Mouse (Mus musculus) B cell, adult 2 months (primary cell): ENCODE data around the gene Ppp1ca.
A peak's percentile ranks its signal among the peaks of the same experiment; 100 is the strongest.

Experiments used
- DNase-seq, 2 experiments: peaks; one replicate each; pipeline ENCODE4 v3.0.0; 2022

The Ppp1ca gene

GRCm38 (mm10) chr19:4191528-4192250 lies at the start of gene Ppp1ca:
Gene Ppp1ca, plus strand, starts transcription at chr19:4192065.
- DNase-seq: peak; percentile 97

GRCm38 (mm10) chr19:4142416-4143173 lies 49.3 kb upstream of the Ppp1ca start:
- no peak for DNase-seq

- DNase-seq: peak; percentile 35 to 37
Observed at GRCm38 (mm10) chr19:4143759-4144268, 48.1 kb upstream of the Ppp1ca start, which contains the start of gene Cabp4. Gene Cabp4, minus strand, starts transcription at chr19:4144033.

GRCm38 (mm10) chr19:4144550-4145498 lies 47.0 kb upstream of the Ppp1ca start:
- DNase-seq: peak; percentile 66 to 70

- no peak for DNase-seq
Observed at GRCm38 (mm10) chr19:4145936-4146335, 45.9 kb upstream of the Ppp1ca start.

- DNase-seq: no peak
Observed at GRCm38 (mm10) chr19:4146366-4147021, 45.4 kb upstream of the Ppp1ca start.

GRCm38 (mm10) chr19:4147022-4147405 lies 44.9 kb upstream of the Ppp1ca start:
- DNase-seq: no peak

DNA sequence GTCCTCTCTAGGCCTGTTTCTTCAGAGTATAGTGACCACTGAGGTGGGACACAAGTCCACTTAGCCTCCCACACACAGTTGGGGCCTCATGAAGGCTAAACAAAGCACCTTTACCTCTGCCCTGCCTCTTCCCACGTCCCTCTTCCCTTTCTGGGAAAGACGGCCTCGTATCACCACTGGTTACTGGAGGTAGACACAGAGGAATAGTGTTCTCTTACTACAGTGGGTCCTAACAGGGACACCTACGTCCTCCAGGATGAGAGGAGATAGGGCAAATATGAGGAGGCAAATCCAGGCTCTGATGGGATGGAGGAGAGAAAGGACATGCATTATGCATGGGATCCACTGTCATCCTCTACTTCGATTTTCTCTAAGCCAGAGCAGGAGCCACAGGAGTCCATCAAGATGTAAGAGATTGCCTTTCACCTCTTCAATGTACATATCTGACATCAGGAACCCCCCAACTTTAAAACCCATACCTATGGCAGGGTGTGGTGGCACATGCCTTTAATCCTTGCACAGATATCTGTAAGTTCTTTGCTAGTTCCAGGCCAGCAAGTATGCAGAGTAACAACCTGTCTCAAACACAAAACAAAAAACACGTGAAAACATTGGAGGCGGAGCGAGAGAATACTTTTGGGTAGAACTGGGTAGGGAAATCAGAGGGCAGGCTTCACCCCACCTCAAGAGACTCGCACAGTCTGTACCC lies 43.9 kb upstream of the Ppp1ca start:
- DNase-seq: no peak

DNA sequence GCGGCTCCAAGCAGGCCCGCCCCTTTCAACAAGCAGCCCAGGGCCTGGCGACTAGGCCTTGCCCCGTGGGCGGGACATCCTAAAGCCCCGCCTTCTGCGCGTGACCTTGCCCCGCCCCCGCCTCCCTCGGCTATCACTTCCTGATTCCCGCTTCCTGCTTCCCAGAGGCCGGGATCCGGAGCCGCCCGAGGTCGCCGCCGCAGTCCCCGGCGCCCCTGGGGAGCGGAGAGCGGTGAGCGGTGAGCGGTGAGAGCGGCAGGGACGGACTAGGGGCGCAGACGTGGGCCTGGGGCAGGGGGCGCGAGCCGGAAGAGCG lies 43.4 kb upstream of the Ppp1ca start, which contains the start of gene Coro1b:
Coro1b (plus strand) TSS at position 129 of the 316 bp plus-strand sequence.
- peak; percentile 92 to 93 for DNase-seq

DNA sequence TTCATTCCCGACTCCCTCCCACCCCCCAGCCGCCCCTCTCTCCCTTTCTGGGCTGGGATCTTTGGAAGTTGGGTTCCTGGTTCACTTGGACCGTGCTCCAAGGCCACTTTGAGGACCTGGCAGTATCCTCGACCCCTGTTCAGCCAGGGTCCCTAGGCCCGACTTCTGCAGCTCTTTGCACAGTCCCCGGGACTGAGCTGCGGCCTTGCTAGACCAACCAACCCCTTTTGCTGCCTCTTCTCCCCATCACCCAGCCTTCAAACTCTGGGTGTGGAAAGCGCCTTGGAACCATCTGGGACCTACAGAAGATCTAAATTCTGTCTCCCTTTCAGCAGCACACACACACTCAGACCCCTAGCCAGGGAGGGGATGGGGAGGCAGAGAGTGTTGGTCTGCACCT lies 43.0 kb upstream of the Ppp1ca start:
- peak; percentile 38 to 39 for DNase-seq

GRCm38 (mm10) chr19:4149283-4149682 lies 42.6 kb upstream of the Ppp1ca start:
- DNase-seq: no peak

DNA sequence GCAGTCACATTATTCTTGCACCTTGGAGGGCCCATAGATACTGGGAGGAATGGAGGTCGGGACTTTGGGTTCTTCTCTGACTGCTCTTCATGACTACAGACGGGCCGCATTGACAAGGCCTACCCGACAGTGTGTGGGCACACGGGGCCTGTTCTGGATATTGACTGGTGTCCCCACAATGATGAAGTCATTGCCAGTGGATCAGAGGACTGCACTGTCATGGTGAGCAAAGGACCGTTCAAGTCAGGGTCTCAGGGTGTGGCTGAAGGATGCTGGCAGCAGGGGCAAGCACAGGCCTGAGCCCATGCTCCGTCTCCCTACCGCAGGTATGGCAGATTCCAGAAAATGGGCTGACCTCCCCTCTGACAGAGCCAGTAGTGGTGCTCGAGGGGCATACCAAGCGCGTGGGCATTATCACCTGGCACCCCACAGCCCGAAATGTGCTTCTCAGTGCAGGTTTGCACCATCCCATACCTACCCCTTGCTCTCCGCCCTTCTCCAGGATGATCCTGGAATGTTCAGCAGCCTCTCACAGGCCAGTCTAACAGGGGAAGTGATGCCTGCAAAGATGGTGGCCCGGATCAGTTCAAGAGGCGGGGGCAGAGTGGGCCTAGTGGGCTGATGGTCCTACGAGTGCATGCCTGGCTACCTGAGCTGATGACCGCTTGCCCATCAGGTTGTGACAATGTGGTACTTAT lies 42.0 kb upstream of the Ppp1ca start:
- no peak for DNase-seq

DNA sequence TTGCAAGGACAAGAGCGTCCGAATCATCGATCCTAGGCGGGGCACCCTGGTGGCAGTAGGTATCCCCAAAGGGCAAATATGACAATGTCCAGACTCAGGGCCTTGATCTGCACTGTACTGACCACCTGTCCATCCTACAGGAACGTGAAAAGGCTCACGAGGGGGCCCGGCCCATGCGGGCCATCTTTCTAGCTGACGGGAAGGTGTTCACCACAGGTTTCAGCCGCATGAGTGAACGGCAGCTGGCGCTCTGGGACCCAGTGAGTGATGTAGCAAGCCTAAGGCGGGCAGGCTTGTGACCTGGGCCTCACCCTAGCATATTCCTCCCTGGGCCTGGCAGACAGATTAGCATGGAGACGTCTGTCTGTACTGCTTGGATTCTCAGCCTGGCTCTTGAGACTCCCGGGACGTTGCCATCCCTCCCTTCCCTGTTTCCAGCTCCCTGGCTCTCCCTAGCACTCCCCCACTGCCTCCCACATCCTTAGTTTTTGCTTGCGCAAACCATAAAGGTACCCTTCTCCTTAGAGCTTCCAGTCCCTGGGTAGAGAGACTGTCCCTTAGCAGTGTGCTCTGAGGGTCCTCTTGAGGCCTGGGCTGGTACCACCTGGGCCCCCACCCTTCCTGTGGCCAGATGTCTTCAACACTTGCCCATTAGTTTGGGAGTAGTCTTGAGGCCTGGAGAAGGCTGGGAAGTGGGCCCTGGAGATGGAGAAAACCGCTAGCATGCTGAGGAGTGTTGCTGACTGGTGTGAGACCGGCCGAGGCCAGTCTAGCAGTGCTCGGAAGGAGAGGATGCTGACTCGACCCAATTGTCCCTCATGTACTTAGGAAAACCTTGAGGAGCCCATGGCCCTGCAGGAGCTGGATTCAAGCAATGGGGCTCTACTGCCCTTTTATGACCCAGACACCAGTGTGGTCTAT lies 41.0 kb upstream of the Ppp1ca start:
- no peak for DNase-seq

DNA sequence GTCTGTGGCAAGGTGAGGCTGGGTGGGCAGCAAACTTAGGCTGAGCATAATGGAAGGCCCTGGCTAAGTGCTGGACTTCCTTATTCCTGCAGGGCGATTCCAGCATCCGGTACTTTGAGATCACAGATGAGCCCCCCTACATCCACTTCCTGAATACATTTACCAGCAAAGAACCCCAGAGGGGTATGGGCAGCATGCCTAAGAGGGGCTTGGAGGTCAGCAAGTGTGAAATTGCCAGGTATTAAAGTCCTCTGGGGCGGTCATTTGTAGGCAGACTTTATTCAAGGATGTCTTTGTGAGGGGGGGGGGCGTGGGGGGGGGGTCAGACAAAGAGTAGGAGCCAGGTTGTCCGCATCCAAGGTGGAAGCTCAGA lies 40.4 kb upstream of the Ppp1ca start:
- DNase-seq: no peak

GRCm38 (mm10) chr19:4151898-4152297 lies 40.0 kb upstream of the Ppp1ca start:
- no peak for DNase-seq

GRCm38 (mm10) chr19:4152445-4153231 lies 39.2 kb upstream of the Ppp1ca start:
- DNase-seq: no peak

GRCm38 (mm10) chr19:4153232-4153654 lies 38.6 kb upstream of the Ppp1ca start, which contains the start of gene Ptprcap:
Gene Ptprcap, plus strand, starts transcription at chr19:4153604.
- DNase-seq: no peak

- peak; percentile 67 for DNase-seq
Observed at GRCm38 (mm10) chr19:4154437-4155222, 37.2 kb upstream of the Ppp1ca start.
